Mouse (Mus musculus) urinary bladder, postnatal 36 days (tissue): ENCODE results near the gene Pyroxd1.

Source experiments
- DNase-seq, 2 experiments: peaks; one replicate each; pipeline ENCODE4 v3.0.0; 2022; ENCODE audit warnings: low spot score in 2 of 2, mixed read lengths in 1 of 2

Pyroxd1 gene

DNA sequence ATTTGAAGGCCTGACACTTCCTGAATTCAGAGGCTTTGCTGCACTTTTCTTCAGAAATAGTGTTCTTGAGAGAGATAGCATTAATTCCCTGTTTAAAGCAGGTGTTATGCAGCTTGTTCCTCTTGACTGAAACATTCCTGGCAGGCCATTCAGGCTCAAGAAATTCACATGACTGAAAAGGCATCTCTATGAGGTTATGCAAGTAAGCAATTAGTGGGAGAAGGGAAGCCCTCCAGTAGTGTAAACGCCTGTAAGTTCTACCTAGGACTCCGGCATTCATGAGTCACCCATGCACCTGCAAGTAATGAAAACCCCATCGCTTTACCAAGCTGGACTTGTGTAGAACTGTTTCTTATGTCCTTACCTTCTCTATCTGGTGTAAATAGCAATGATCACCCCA lies 24.1 kb downstream of the Pyroxd1 start:
- no peak for DNase-seq

DNA sequence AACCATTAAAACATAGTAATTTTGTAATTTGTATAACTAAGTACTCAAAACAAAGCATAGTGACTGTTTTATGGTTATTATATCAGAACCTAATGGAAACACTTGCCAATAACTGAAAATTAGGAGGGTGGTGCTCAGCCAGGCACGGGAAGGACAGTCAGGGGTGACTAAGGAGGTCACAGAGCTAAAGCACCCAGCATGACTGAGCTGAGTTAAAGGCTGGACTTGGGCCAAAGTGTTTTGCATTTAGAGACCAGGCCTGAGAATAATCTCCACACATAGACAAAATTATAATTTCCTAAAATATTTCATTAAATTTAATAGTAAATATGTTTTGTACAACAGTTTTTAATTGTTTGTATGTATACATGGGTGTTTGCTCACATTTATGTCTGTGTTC lies 31.6 kb downstream of the Pyroxd1 start:
- no peak for DNase-seq

DNA sequence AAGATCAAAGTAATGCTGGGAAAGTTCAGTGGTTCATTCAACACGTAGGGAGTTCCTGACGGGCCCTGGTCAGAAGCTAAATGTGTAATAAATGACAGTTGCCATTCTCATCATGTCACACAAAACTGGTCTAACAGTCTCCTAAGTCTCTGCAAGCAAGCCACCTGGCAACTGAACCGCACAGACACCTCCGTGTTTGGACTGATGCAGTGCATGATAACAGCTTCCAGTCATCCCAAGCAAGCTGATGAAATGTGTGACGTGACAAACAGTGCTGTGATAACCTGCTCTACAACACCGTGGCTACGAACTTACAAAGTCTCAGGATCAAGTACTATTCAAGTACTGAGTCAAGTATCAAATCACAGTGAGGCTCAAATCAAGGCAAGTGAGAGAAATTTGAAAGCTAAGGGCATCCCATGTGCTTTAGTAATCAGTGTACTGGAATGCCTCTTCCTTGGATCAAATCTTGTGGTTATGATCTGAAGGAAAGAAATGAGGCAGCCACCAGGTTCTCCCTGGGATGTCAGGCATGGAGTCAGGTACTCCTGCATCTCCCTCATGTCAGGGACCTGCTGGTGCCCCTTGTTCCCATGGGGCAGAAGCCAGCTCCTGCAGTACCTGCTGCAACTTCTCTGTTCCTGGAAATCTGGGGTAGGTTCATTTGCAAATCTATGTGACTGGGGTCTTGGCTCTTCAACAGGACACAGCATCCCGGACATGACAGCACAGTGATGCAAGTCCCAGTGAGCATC lies 33.3 kb downstream of the Pyroxd1 start:
- no peak for DNase-seq

DNA sequence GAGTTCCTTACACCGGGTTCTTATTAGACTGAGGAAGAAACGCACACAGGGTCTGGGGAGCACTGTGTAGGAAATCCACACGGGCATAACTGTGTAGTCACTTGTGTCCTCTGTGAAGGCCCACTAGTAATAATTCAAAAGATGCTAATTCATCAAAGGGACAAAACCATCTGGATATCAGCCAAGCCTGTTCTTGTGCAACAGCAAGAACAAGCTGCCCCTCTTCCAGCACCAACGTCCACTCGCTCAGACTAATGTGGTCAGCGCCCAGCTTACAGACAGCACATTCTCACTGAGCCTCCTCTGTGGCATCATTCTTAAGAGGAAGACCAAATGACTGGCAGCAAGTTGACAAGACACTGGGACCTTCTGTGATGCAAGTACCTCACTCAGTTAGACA lies 34.5 kb downstream of the Pyroxd1 start:
- no peak for DNase-seq

GRCm38 (mm10) chr6:142381615-142382014 lies 36.2 kb downstream of the Pyroxd1 start:
- DNase-seq = no peak

DNA sequence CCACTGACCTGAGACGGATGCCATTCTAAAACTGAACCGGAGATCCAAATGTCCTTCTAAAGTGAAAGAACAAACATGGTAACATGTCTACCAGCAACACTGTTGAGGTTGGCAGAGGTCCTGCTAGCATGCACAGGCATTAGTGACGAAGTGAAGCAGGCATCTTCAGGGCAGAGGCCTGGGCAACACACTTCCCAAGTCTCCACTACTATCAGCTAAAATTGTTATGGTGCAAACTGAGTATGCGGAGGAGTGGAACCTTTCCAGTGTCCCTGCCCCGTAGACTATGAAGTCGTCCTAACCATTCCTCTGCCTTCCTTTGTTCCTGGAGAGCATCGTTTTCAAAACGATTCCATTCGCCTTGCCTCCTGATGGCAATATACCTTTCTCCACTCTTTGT lies 39.1 kb downstream of the Pyroxd1 start:
- no peak for DNase-seq

DNA sequence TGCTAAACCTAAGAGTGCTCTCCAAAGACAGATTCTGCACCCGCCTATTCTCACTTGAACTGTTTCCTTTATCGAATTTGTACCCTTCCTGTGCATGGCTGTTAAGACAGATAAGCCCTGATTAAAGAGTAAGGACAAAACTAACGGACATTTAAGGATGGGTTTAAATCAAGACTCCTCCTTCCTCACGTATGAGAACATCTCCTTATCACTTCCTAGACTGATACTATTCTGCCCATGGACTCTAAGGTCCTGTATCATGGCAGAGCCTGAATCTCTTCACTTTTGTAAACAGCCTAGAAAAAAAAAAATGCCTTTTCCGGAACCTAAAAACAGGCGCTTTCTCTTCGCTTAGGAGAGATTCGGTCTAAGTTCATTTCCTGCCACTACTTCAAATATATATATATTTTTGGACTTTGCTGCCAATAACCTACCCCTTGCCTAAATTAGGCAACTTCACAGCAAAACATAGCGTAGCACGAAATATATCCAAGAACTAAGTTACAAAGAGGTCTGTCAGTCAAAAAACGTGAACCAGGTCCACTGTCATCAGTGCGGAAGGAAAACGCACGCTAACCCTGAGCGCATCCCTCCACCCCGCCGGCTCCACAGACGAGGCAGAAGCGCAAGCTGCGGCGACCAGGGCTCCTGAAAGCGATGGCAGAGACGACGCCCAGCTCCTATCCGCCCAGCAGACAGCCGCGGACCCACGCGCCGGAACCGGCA lies 41.0 kb downstream of the Pyroxd1 start:
- no peak for DNase-seq

DNA sequence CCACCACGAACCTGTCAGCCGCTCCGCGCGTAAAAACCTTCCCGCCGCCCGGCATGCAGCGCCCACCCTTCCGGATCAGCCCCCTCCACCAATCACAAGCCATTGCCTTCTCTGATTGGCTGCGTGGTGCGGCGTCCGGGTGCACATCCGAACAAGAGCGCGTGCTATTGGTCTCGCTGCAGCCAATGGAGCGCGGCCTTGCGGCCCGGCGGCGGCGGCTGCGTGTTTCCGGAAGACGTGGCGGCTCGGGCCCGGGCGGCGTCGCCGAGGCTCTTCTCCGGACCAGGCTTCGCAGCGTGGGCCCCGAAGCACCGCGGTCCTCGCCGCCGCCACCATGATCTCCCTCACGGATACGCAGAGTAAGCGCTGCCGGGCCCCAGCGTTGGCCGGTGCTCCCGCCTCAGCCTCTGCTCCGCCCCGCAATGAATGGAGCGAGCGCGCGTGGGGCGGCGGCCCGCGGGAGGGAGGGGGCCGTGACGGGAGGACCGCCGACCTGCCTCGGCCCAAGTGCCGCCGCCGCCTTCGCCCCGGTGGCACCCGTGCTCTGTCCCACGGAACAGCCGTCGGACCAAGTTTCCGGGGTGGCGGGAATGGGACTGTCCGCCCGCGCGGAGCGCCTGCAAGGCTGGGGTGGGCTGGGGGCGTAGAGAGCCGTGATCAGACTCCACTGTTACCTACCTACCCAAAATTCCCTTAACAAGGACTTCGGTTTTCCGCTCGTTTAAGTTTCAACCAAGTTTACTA lies 41.7 kb downstream of the Pyroxd1 start, which contains the start of the genes Recql and Golt1b:
Gene Recql (minus strand): TSS at position 77 of the 744 bp plus-strand sequence.
Gene Golt1b (plus strand): TSS at position 211 of the 744 bp plus-strand sequence.
- DNase-seq = peak; percentile 97 to 98

- no peak for DNase-seq
These were observed 42.4 kb downstream of the Pyroxd1 start for GRCm38 (mm10) chr6:142387755-142388271.

DNA sequence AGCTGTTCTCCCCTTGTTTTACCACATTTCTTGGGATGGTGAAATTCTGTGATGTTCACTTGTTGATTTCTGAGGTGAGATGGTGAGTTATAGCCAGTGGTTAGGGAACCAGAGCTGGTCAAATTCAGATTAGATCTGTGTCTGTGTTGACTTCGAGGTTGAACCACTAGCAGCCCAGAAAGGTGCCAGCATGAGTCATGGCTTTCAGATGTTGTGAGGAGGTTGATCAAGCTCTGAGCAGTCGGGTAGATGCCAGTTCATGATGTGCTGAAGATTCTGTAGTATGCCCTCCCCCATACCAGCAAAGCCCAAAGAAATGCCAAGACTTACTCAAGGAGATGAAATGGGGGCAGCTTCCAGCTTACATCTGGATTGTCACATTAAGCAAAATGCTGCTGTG lies 43.6 kb downstream of the Pyroxd1 start:
- DNase-seq = no peak

- DNase-seq = no peak
These were observed 46.9 kb downstream of the Pyroxd1 start for GRCm38 (mm10) chr6:142392312-142392711.

GRCm38 (mm10) chr6:142394669-142395068 lies 49.2 kb downstream of the Pyroxd1 start:
- DNase-seq = peak in 1 of 2 experiments; percentile 24

- DNase-seq = no peak
These were observed 50.3 kb downstream of the Pyroxd1 start for GRCm38 (mm10) chr6:142395756-142396155.

DNA sequence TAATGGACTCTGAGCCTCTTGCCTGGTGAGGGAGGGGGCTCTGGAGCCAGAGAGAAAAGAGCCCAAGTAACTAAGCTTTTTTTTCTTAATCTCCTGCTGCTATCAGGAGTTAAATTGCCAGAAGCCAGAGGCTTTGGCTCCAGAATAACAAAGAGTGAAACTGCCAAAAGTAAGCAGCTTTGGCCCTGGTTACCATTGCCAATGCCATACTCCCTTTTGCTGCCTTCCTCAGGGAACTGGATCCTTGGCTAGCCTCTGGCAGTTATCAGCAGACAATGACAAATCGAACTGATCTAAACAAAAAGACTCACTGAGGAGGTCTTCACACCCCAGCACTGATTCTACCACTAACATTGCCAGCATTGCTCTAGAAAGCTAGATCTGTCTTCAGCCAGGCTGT lies 65.7 kb downstream of the Pyroxd1 start:
- no peak for DNase-seq
